Mouse (Mus musculus) cerebellum, adult 2 months (tissue): ENCODE measurements at regions not wholly inside any gene's neighbourhood (a gene's known extent, or its start where the extent isn't known, plus 50 kb on each side); places are given as distances from the start of the nearest gene placed in this dataset.

ENCODE experiments used
- CTCF ChIP-seq: fragments of 200-500 bp; IDR thresholded peaks from 2 replicates; pipeline ENCODE4 v1.5.1; 2011; ENCODE audit warnings: low read depth, mild to moderate bottlenecking, control low read depth, low read length, moderate library complexity, borderline replicate concordance; ENCODE audit not compliant: insufficient read depth
- POLR2A ChIP-seq: fragments of 200-500 bp; IDR thresholded peaks from 2 replicates; pipeline ENCODE4 v1.6.1; 2011; ENCODE audit warnings: low read length, control low read depth, borderline replicate concordance; ENCODE audit not compliant: insufficient read depth

- TF ChIP-seq POLR2A, result no peak
- TF ChIP-seq CTCF, result no peak
Measured at GRCm38 (mm10) chr6:37748296-37748980, 122.2 kb upstream of the Trim24 start.
